Mouse (Mus musculus) spleen, adult 2 months (tissue): ENCODE results near the gene Pip5k1c.

ENCODE experiments used
- CTCF ChIP-seq: fragments of 200-500 bp; IDR thresholded peaks from 2 replicates; pipeline ENCODE4 v1.5.1; 2011; ENCODE audit warnings: mild to moderate bottlenecking, inconsistent platforms; ENCODE audit not compliant: insufficient read depth, insufficient read length, insufficient replicate concordance; ENCODE audit errors: extremely low read depth
- POLR2A ChIP-seq: fragments of 200-500 bp; IDR thresholded peaks from 2 replicates; pipeline ENCODE4 v1.6.1; 2011; ENCODE audit warnings: low read depth, low read length, inconsistent platforms

DNA sequence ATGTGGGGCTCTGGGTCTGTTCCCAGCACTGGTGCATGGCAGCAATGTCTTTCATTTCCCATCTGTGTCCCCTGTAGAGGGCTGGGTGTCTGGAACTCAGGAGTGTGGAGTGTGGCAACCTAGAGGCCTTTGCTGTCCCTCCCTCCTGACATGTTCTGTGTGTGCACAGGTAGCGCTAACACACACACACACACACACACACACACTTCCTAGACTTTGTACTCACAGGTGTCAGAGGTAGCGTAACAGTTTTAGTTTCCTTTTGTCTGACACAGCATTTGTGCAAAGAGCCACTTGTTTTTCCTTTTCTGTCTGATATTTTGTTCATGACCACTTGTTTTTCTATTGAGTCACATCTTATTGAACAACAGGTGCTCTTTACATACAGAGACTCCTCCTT, 45.0 kb upstream of the Pip5k1c start:
- TF ChIP-seq CTCF = no peak
- TF ChIP-seq POLR2A = no peak
